In the genomic region with DNA sequence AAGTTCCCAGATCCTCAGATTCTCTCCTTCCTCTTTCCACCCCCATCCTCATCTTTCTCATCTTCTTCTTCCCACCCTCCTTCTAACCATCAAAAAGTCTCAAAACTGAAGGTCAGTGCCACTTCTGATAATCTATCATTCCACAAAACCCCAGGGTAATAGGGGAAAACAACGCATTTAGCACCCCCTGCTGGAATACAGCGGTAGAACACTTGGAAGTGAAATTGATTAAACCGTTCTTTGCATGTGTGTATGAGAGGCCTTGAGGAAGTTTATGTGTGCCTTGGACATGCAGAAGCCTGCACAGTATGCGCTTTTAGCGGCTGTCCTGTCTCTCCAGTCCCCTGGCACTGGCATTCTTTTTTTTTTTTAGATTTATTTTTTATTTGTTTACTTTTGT, we compare ENCODE assay signal across 9 mouse cellular contexts. TPM values are rescaled to one million over a fixed set of nuclear protein-coding genes. Genes with fewer than 3 reads are reported as not detected.
DNase-seq lines count a peak whose midpoint lies in the region; ATAC-seq and TF ChIP-seq lines count a peak whose summit lies in the region.
"Had no signal": no experiment of that assay in that cellular context is flagged by ENCODE, and none has a peak within 500 bp of the region (broad histone marks: within the 10 kb centered on the region; RNA-seq: fewer than 3 reads in every experiment).

No protein-coding gene starts in this region.

- WGBS in bone marrow, adult 2 months: 3% methylated on average over 5 of the region's 5 CpGs
- 4% methylated on average over 5 of the region's 5 CpGs for WGBS in limb, embryonic 10.5 days

- TF ChIP-seq POLR2A in bone marrow, adult 2 months (IDR thresholded peaks at IDR 0.05; ENCODE audit: borderline replicate concordance, control insufficient read depth, low read depth, low read length): no peak

- H3K27me3 ChIP-seq in G1E (ENCODE audit: insufficient read depth, low read length): peaks cover 13% of the 10 kb centered on the region; the same call in 1 of the 2 replicates
- peaks cover 62% of the 10 kb centered on the region for H3K27me3 ChIP-seq in limb, embryonic 10.5 days (ENCODE audit: low read depth, poor library complexity, severe bottlenecking)

- peak; percentile 58 for TF ChIP-seq CTCF in G1E (IDR thresholded peaks at IDR 0.05; ENCODE audit: low read depth, low read length)
- 0 out of 2 replicates have a peak, but pooled peaks have one; percentile 16 for TF ChIP-seq CTCF in bone marrow, adult 2 months (IDR thresholded peaks at IDR 0.05; ENCODE audit: control insufficient read depth, insufficient read depth, low read length)

- H3K27ac ChIP-seq in bone marrow, adult 2 months (ENCODE audit: control insufficient read depth, insufficient read depth, low read depth, low read length, poor library complexity): no peak overlapping the region
- H3K27ac ChIP-seq in limb, embryonic 10.5 days: no peak overlapping the region
- H3K27ac ChIP-seq: neural tube, embryonic 12.5 days had no signal

- H3K4me1 ChIP-seq in G1E (ENCODE audit: insufficient read depth, low read depth, low read length): peaks cover 26% of the 10 kb centered on the region
- no peaks in the 10 kb centered on the region for H3K4me1 ChIP-seq in bone marrow, adult 2 months (ENCODE audit: control insufficient read depth, insufficient read depth, low read length)
- H3K4me1 ChIP-seq in limb, embryonic 10.5 days: peaks cover 12% of the 10 kb centered on the region

- no peaks in the 10 kb centered on the region for H3K36me3 ChIP-seq in G1E (replicated peaks)
- no peaks in the 10 kb centered on the region for H3K36me3 ChIP-seq in limb, embryonic 10.5 days
- H3K36me3 ChIP-seq: neural tube, embryonic 12.5 days had no signal

- H3K4me3 ChIP-seq in G1E (ENCODE audit: low read depth, low read length): no peak overlapping the region
- no peak overlapping the region for H3K4me3 ChIP-seq in bone marrow, adult 2 months (replicated peaks; ENCODE audit: control insufficient read depth, low read depth, low read length)
- H3K4me3 ChIP-seq in limb, embryonic 10.5 days: no peak overlapping the region
- H3K4me3 ChIP-seq: neural tube, embryonic 12.5 days had no signal

- no peak for ATAC-seq in G1E (ENCODE audit: extremely low read depth, insufficient number of reproducible peaks, low FRiP score, poor library complexity, severe bottlenecking)

- peaks cover 2% of the 10 kb centered on the region for H3K9me3 ChIP-seq in G1E (replicated peaks)
- H3K9me3 ChIP-seq in limb, embryonic 10.5 days (replicated peaks): no peaks in the 10 kb centered on the region
- H3K9me3 ChIP-seq: neural tube, embryonic 12.5 days had no signal

- DNase-seq in layer of hippocampus, adult 11-12 months (ENCODE audit: low spot score): peak; percentile 72
- no peak for DNase-seq in layer of hippocampus, adult 9-11 months
- peak; percentile 60 for DNase-seq in G1E (ENCODE audit: low spot score)
- DNase-seq in frontal cortex, postnatal 36 days (ENCODE audit: low spot score in 2 of 2): peak; percentile 59 to 71
- peak; percentile 77 for DNase-seq in limb, embryonic 10.5 days (ENCODE audit: low spot score)
- DNase-seq in retina, postnatal 7 days (ENCODE audit: low read depth, low spot score): peak; percentile 59

RNA-seq across cellular contexts. Expression of gene Nags, which starts 4.8 kb away (rescaled TPM):
- total RNA-seq in G1E (2014; fragmentation: Nextera tagmentation) (not detected in 2 replicates), G1E (2017) (0.06 TPM in 1 of 2 replicates, not detected in the other)
- not detected in 2 replicates for polyA plus RNA-seq in G1E (2012)
- polyA plus RNA-seq in bone marrow, adult 2 months (2011; ENCODE audit: insufficient read depth, insufficient read length, low replicate concordance, missing spikeins): not detected in 2 replicates
- polyA plus RNA-seq in limb, embryonic 10.5 days (2016; fragmentation: Nextera tagmentation; extraction: Ambion mirVana): 0.09 and 0.20 TPM in 2 replicates
- polyA plus RNA-seq: heart, embryonic 14.5 days; neural tube, embryonic 12.5 days had no signal

RNA-seq across cellular contexts. Expression of gene Tmem101, which starts 15.7 kb away (rescaled TPM):
- 8.3 and 10.2 TPM in 2 replicates for total RNA-seq in G1E (2014; fragmentation: Nextera tagmentation)
- total RNA-seq in G1E (2017): 12.9 and 16.7 TPM in 2 replicates
- 8.1 and 14.3 TPM in 2 replicates for polyA plus RNA-seq in G1E (2012)
- 6.8 and 10.3 TPM in 2 replicates for polyA plus RNA-seq in bone marrow, adult 2 months (2011; ENCODE audit: insufficient read depth, insufficient read length, low replicate concordance, missing spikeins)
- polyA plus RNA-seq in limb, embryonic 10.5 days (2016; fragmentation: Nextera tagmentation; extraction: Ambion mirVana): 34.0 and 39.6 TPM in 2 replicates

RNA-seq across cellular contexts. Expression of gene Pyy, which starts 32.9 kb away (rescaled TPM):
- total RNA-seq in G1E (2014; fragmentation: Nextera tagmentation) (not detected in 2 replicates), G1E (2017) (not detected in 2 replicates)
- not detected in 2 replicates for polyA plus RNA-seq in G1E (2012)
- not detected in 2 replicates for polyA plus RNA-seq in bone marrow, adult 2 months (2011; ENCODE audit: insufficient read depth, insufficient read length, low replicate concordance, missing spikeins)
- not detected in 2 replicates for polyA plus RNA-seq in limb, embryonic 10.5 days (2016; fragmentation: Nextera tagmentation; extraction: Ambion mirVana)
- polyA plus RNA-seq: heart, embryonic 14.5 days; neural tube, embryonic 12.5 days had no signal

RNA-seq across cellular contexts. Expression of gene Ppy, which starts 39.4 kb away (rescaled TPM):
- total RNA-seq in G1E (2014; fragmentation: Nextera tagmentation): not detected in 2 replicates
- not detected in 2 replicates for total RNA-seq in G1E (2017)
- polyA plus RNA-seq in G1E (2012): 0.16 TPM in 1 of 2 replicates, not detected in the other
- not detected in 2 replicates for polyA plus RNA-seq in bone marrow, adult 2 months (2011; ENCODE audit: insufficient read depth, insufficient read length, low replicate concordance, missing spikeins)
- not detected in 2 replicates for polyA plus RNA-seq in limb, embryonic 10.5 days (2016; fragmentation: Nextera tagmentation; extraction: Ambion mirVana)
- polyA plus RNA-seq: heart, embryonic 14.5 days; neural tube, embryonic 12.5 days had no signal

RNA-seq across cellular contexts. Expression of gene Lsm12, which starts 44.6 kb away (rescaled TPM):
- total RNA-seq in G1E (2014; fragmentation: Nextera tagmentation): 160 and 182 TPM in 2 replicates
- 44.1 and 51.8 TPM in 2 replicates for total RNA-seq in G1E (2017)
- polyA plus RNA-seq in G1E (2012): 114 and 136 TPM in 2 replicates
- 40.1 and 43.4 TPM in 2 replicates for polyA plus RNA-seq in bone marrow, adult 2 months (2011; ENCODE audit: insufficient read depth, insufficient read length, low replicate concordance, missing spikeins)
- 125 and 146 TPM in 2 replicates for polyA plus RNA-seq in limb, embryonic 10.5 days (2016; fragmentation: Nextera tagmentation; extraction: Ambion mirVana)
